Mouse (Mus musculus) myocyte (in vitro differentiated cells): ENCODE measurements at regions not wholly inside any gene's neighbourhood (a gene's known extent, or its start where the extent isn't known, plus 50 kb on each side); places are given as distances from the start of the nearest gene placed in this dataset.

Experiments used
- POLR2A ChIP-seq: IDR thresholded peaks from one replicate; pipeline ENCODE4 v1.6.1; 2011; ENCODE audit warnings: low read depth, mild to moderate bottlenecking, control low read depth, moderate library complexity; ENCODE audit not compliant: insufficient read length
- POLR2AphosphoS2 ChIP-seq: IDR thresholded peaks from one replicate; pipeline ENCODE4 v1.6.1; 2011; ENCODE audit warnings: low read depth, control low read depth; ENCODE audit not compliant: insufficient read length
- REST ChIP-seq: IDR thresholded peaks from one replicate; pipeline ENCODE4 v1.6.1; 2011; ENCODE audit warnings: mild to moderate bottlenecking, control low read depth, moderate library complexity; ENCODE audit not compliant: insufficient read depth, insufficient read length
- TCF12 ChIP-seq: IDR thresholded peaks from one replicate; pipeline ENCODE4 v1.6.1; 2011; ENCODE audit warnings: mild to moderate bottlenecking, control low read depth; ENCODE audit not compliant: poor library complexity, insufficient read depth, severe bottlenecking
- TCF3 ChIP-seq: IDR thresholded peaks from one replicate; pipeline ENCODE4 v1.6.1; 2011; ENCODE audit warnings: low read depth, control low read depth; ENCODE audit not compliant: insufficient read length
- USF1 ChIP-seq: IDR thresholded peaks from one replicate; pipeline ENCODE4 v1.6.1; 2011; ENCODE audit warnings: low read depth, mild to moderate bottlenecking, control low read depth, moderate library complexity

GRCm38 (mm10) chr7:83450346-83450745, 134.4 kb upstream of the Tmc3 start:
- TF ChIP-seq POLR2A (no peak), USF1 (no peak), POLR2AphosphoS2 (no peak), TCF12 (no peak), TCF3 (no peak), REST (no peak)
